ENCODE assay signal across 32 mouse cellular contexts in the genomic region with DNA sequence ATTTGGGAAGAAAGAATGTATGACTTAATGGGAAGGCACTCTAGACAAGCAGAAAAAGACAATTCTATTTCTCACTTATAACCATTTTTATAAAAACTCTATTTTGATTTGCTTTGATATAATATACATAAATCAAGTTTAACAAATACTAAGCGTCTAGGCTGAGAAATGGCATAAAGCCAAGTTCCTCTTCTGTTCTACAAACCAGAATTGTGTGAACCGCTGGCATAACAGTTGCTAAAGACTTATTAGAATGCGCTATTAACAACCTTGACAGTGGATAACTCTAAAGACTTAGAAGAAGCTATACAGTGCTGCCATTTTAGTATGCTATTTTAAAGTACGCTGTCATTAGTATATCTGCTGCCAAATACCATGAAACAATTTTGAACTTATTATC. TPM values are rescaled to one million over a fixed set of nuclear protein-coding genes. Genes with fewer than 3 reads are reported as not detected.
DNase-seq lines count a peak whose midpoint lies in the region; ATAC-seq and TF ChIP-seq lines count a peak whose summit lies in the region.
"Had no signal": no experiment of that assay in that cellular context is flagged by ENCODE, and none has a peak within 500 bp of the region (broad histone marks: within the 10 kb centered on the region; RNA-seq: fewer than 3 reads in every experiment).

No protein-coding gene starts in this region.

- H3K4me1 ChIP-seq in embryonic facial prominence, embryonic 14.5 days (ENCODE audit: control insufficient read depth, insufficient read depth, low read length), result no peaks in the 10 kb centered on the region
- no peaks in the 10 kb centered on the region for H3K4me1 ChIP-seq in embryonic facial prominence, embryonic 10.5 days
- H3K4me1 ChIP-seq in limb, embryonic 14.5 days (ENCODE audit: control insufficient read depth, insufficient read depth, low read length), result 0 out of 2 replicates have a peak, but pooled peaks cover 2% of the 10 kb centered on the region
- H3K4me1 ChIP-seq in limb, embryonic 10.5 days, result no peaks in the 10 kb centered on the region
- no peaks in the 10 kb centered on the region for H3K4me1 ChIP-seq in midbrain, postnatal 0 days (ENCODE audit: insufficient read depth, low read length)
- no peaks in the 10 kb centered on the region for H3K4me1 ChIP-seq in midbrain, embryonic 11.5 days (ENCODE audit: control insufficient read depth, insufficient read depth, low read length)
- H3K4me1 ChIP-seq: hindbrain, embryonic 10.5 days; intestine, embryonic 15.5 days; liver, embryonic 12.5 days; midbrain, embryonic 15.5 days; neural tube, embryonic 12.5 days had no signal

- 81% methylated on average over 4 of the region's 4 CpGs for WGBS in embryonic facial prominence, embryonic 14.5 days
- WGBS in embryonic facial prominence, embryonic 10.5 days, result 94% methylated on average over 4 of the region's 4 CpGs
- WGBS in limb, embryonic 14.5 days, result 85% methylated on average over 4 of the region's 4 CpGs
- WGBS in limb, embryonic 10.5 days, result 99% methylated on average over 4 of the region's 4 CpGs
- 69% methylated on average over 4 of the region's 4 CpGs for WGBS in midbrain, postnatal 0 days
- WGBS in midbrain, embryonic 11.5 days, result 96% methylated on average over 4 of the region's 4 CpGs

- no peak overlapping the region for H3K4me3 ChIP-seq in embryonic facial prominence, embryonic 14.5 days (ENCODE audit: low read depth, low read length)
- H3K4me3 ChIP-seq in embryonic facial prominence, embryonic 10.5 days, result no peak overlapping the region
- H3K4me3 ChIP-seq in limb, embryonic 14.5 days (replicated peaks; ENCODE audit: low read length), result no peak overlapping the region
- no peak overlapping the region for H3K4me3 ChIP-seq in limb, embryonic 10.5 days
- no peak overlapping the region for H3K4me3 ChIP-seq in midbrain, postnatal 0 days (ENCODE audit: low read depth, low read length)
- no peak overlapping the region for H3K4me3 ChIP-seq in midbrain, embryonic 11.5 days (ENCODE audit: low read depth, low read length)
- H3K4me3 ChIP-seq: heart, embryonic 13.5 days; hindbrain, embryonic 10.5 days; intestine, embryonic 15.5 days; limb, embryonic 13.5 days; liver, embryonic 12.5 days; megakaryocyte, embryonic 14.5 days; midbrain, embryonic 15.5 days; neural tube, embryonic 12.5 days had no signal

- no peak for ATAC-seq in embryonic facial prominence, embryonic 14.5 days (ENCODE audit: low read depth)
- ATAC-seq in limb, embryonic 14.5 days (ENCODE audit: low FRiP score, low read depth), result no peak
- no peak for ATAC-seq in midbrain, postnatal 0 days (ENCODE audit: low FRiP score)
- no peak for ATAC-seq in midbrain, embryonic 11.5 days (ENCODE audit: low FRiP score)
- ATAC-seq: hindbrain, embryonic 16.5 days; intestine, embryonic 15.5 days; liver, embryonic 12.5 days; liver, postnatal 0 days; midbrain, embryonic 15.5 days had no signal

- TF ChIP-seq POLR2A in limb, embryonic 14.5 days (IDR thresholded peaks at IDR 0.05; ENCODE audit: borderline replicate concordance, extremely low read depth, insufficient read depth, insufficient read length), result no peak

- H3K36me3 ChIP-seq in embryonic facial prominence, embryonic 14.5 days (ENCODE audit: control insufficient read depth, insufficient read depth, low read length), result no peaks in the 10 kb centered on the region
- H3K36me3 ChIP-seq in embryonic facial prominence, embryonic 10.5 days (replicated peaks), result no peaks in the 10 kb centered on the region
- H3K36me3 ChIP-seq in limb, embryonic 14.5 days (ENCODE audit: control insufficient read depth, insufficient read depth, low read length), result peaks cover 6% of the 10 kb centered on the region
- H3K36me3 ChIP-seq in limb, embryonic 10.5 days, result no peaks in the 10 kb centered on the region
- H3K36me3 ChIP-seq in midbrain, postnatal 0 days (ENCODE audit: insufficient read depth, low read length), result no peaks in the 10 kb centered on the region
- no peaks in the 10 kb centered on the region for H3K36me3 ChIP-seq in midbrain, embryonic 11.5 days (ENCODE audit: control insufficient read depth, insufficient read depth, low read length)
- H3K36me3 ChIP-seq: hindbrain, embryonic 10.5 days; intestine, embryonic 15.5 days; midbrain, embryonic 15.5 days; neural tube, embryonic 12.5 days had no signal

- H3K27me3 ChIP-seq in embryonic facial prominence, embryonic 14.5 days (replicated peaks; ENCODE audit: control insufficient read depth, insufficient read depth, low read length), result no peaks in the 10 kb centered on the region
- H3K27me3 ChIP-seq in embryonic facial prominence, embryonic 10.5 days (replicated peaks; ENCODE audit: low read depth, poor library complexity, severe bottlenecking), result no peaks in the 10 kb centered on the region
- no peaks in the 10 kb centered on the region for H3K27me3 ChIP-seq in limb, embryonic 14.5 days (ENCODE audit: control insufficient read depth, insufficient read depth, low read length)
- H3K27me3 ChIP-seq in limb, embryonic 10.5 days (ENCODE audit: low read depth, poor library complexity, severe bottlenecking), result no peaks in the 10 kb centered on the region
- no peaks in the 10 kb centered on the region for H3K27me3 ChIP-seq in midbrain, postnatal 0 days (ENCODE audit: insufficient read depth, low read length)
- H3K27me3 ChIP-seq in midbrain, embryonic 11.5 days (ENCODE audit: control insufficient read depth, insufficient read depth, low read length), result no peaks in the 10 kb centered on the region
- H3K27me3 ChIP-seq: heart, embryonic 13.5 days; intestine, embryonic 15.5 days; limb, embryonic 13.5 days; liver, embryonic 12.5 days; megakaryocyte, embryonic 14.5 days; midbrain, embryonic 15.5 days; neural tube, embryonic 12.5 days had no signal

- DNase-seq in embryonic facial prominence, embryonic 14.5 days (ENCODE audit: low spot score), result peak; percentile 20
- no peak for DNase-seq in embryonic facial prominence, embryonic 10.5 days (ENCODE audit: low spot score)
- DNase-seq in limb, embryonic 14.5 days (ENCODE audit: low spot score), result peak; percentile 10
- no peak for DNase-seq in limb, embryonic 10.5 days (ENCODE audit: low spot score)
- peak; percentile 14 for DNase-seq in midbrain, postnatal 0 days (ENCODE audit: low spot score)
- DNase-seq in midbrain, embryonic 11.5 days (ENCODE audit: low spot score, missing footprints), result no peak
- peak; percentile 10 for DNase-seq in telencephalon, adult 2 months (ENCODE audit: low read depth, low spot score)
- no peak for DNase-seq in neural tube, embryonic 10.5 days (ENCODE audit: extremely low spot score, low spot score)
- DNase-seq: adrenal gland, postnatal 25 days; cerebellum, adult 2 months; cerebellum, postnatal 25 days; gastrocnemius, postnatal 10 days; heart, postnatal 10 days; kidney, adult 2 months; kidney, postnatal 10 days; liver, postnatal 0 days; right cerebral cortex, adult 18-20 months had no signal

- H3K9ac ChIP-seq in embryonic facial prominence, embryonic 14.5 days (ENCODE audit: low read depth, low read length), result no peak overlapping the region
- H3K9ac ChIP-seq in limb, embryonic 14.5 days (ENCODE audit: low read depth, low read length, severe bottlenecking), result no peak overlapping the region
- no peak overlapping the region for H3K9ac ChIP-seq in midbrain, postnatal 0 days (replicated peaks; ENCODE audit: low read length, poor library complexity, severe bottlenecking)
- H3K9ac ChIP-seq in midbrain, embryonic 11.5 days (ENCODE audit: low read length), result no peak overlapping the region
- H3K9ac ChIP-seq: heart, embryonic 13.5 days; intestine, embryonic 15.5 days; limb, embryonic 13.5 days; liver, embryonic 12.5 days; liver, postnatal 0 days; midbrain, embryonic 15.5 days; neural tube, embryonic 12.5 days had no signal

- H3K4me2 ChIP-seq in embryonic facial prominence, embryonic 14.5 days (ENCODE audit: low read depth, low read length), result no peak overlapping the region
- H3K4me2 ChIP-seq in limb, embryonic 14.5 days (replicated peaks; ENCODE audit: low read depth, low read length, severe bottlenecking), result no peak overlapping the region
- H3K4me2 ChIP-seq in midbrain, postnatal 0 days (ENCODE audit: low read depth, low read length, poor library complexity, severe bottlenecking), result no peak overlapping the region
- H3K4me2 ChIP-seq in midbrain, embryonic 11.5 days, result no peak overlapping the region
- H3K4me2 ChIP-seq: heart, embryonic 13.5 days; intestine, embryonic 15.5 days; limb, embryonic 13.5 days; liver, embryonic 12.5 days; midbrain, embryonic 15.5 days; neural tube, embryonic 12.5 days had no signal

- no peaks in the 10 kb centered on the region for H3K9me3 ChIP-seq in embryonic facial prominence, embryonic 14.5 days (ENCODE audit: control insufficient read depth, low read length)
- no peaks in the 10 kb centered on the region for H3K9me3 ChIP-seq in embryonic facial prominence, embryonic 10.5 days
- H3K9me3 ChIP-seq in limb, embryonic 14.5 days (ENCODE audit: control insufficient read depth, low read length), result no peaks in the 10 kb centered on the region
- H3K9me3 ChIP-seq in limb, embryonic 10.5 days (replicated peaks), result no peaks in the 10 kb centered on the region
- no peaks in the 10 kb centered on the region for H3K9me3 ChIP-seq in midbrain, postnatal 0 days (ENCODE audit: low read length)
- no peaks in the 10 kb centered on the region for H3K9me3 ChIP-seq in midbrain, embryonic 11.5 days (ENCODE audit: control insufficient read depth, low read length)
- H3K9me3 ChIP-seq: G1E; heart, embryonic 13.5 days; hindbrain, embryonic 10.5 days; intestine, embryonic 15.5 days; limb, embryonic 13.5 days; liver, embryonic 12.5 days; megakaryocyte, embryonic 14.5 days; midbrain, embryonic 15.5 days; neural tube, embryonic 12.5 days had no signal

- no peak overlapping the region for H3K27ac ChIP-seq in embryonic facial prominence, embryonic 14.5 days (replicated peaks; ENCODE audit: low read depth, low read length)
- no peak overlapping the region for H3K27ac ChIP-seq in embryonic facial prominence, embryonic 10.5 days (replicated peaks)
- H3K27ac ChIP-seq in limb, embryonic 14.5 days (replicated peaks; ENCODE audit: low read depth, low read length), result no peak overlapping the region
- H3K27ac ChIP-seq in limb, embryonic 10.5 days, result no peak overlapping the region
- no peak overlapping the region for H3K27ac ChIP-seq in midbrain, postnatal 0 days (ENCODE audit: low read depth, low read length)
- no peak overlapping the region for H3K27ac ChIP-seq in midbrain, embryonic 11.5 days (ENCODE audit: low read depth, low read length)
- H3K27ac ChIP-seq: heart, embryonic 13.5 days; hindbrain, embryonic 10.5 days; intestine, embryonic 15.5 days; limb, embryonic 13.5 days; liver, embryonic 12.5 days; midbrain, embryonic 15.5 days; neural tube, embryonic 12.5 days had no signal

- TF ChIP-seq CTCF in midbrain, postnatal 0 days (IDR thresholded peaks at IDR 0.05), result no peak

RNA-seq across cellular contexts. Expression of gene Gsdmc4, which starts 41.2 kb away (rescaled TPM):
- polyA plus RNA-seq in embryonic facial prominence, embryonic 14.5 days (2014; fragmentation: Nextera tagmentation; extraction: Ambion mirVana), result 0.13 TPM in 1 of 2 replicates, not detected in the other
- not detected in 2 replicates for polyA plus RNA-seq in embryonic facial prominence, embryonic 10.5 days (2016; fragmentation: Nextera tagmentation; extraction: Ambion mirVana)
- polyA plus RNA-seq in limb, embryonic 14.5 days (2012; rRNA removed), result 0.08 and 0.09 TPM in 2 replicates
- not detected in 2 replicates for polyA plus RNA-seq in limb, embryonic 14.5 days (2014; fragmentation: Nextera tagmentation; extraction: Ambion mirVana)
- polyA plus RNA-seq in limb, embryonic 10.5 days (2016; fragmentation: Nextera tagmentation; extraction: Ambion mirVana), result not detected in 2 replicates
- 0.24 and 0.27 TPM in 2 replicates for total RNA-seq in midbrain, postnatal 0 days (2014; rRNA removed)
- 0.07 TPM in 2 replicates for polyA plus RNA-seq in midbrain, postnatal 0 days (2015; fragmentation: Nextera tagmentation; extraction: Ambion mirVana)
- polyA plus RNA-seq in midbrain, embryonic 11.5 days (2014; fragmentation: Nextera tagmentation; extraction: Ambion mirVana), result not detected in 2 replicates
- total RNA-seq: adrenal gland, adult 18-20 months; adrenal gland, postnatal 25 days; G1E; gastrocnemius, postnatal 10 days; heart, adult 8-10 months; heart, postnatal 10 days; left cerebral cortex, adult 18-20 months; left cerebral cortex, postnatal 25 days had no signal
- polyA plus RNA-seq: cerebellum, adult 2 months; G1E; heart, embryonic 13.5 days; hindbrain, embryonic 10.5 days; limb, embryonic 13.5 days; liver, embryonic 12.5 days; liver, postnatal 0 days; midbrain, embryonic 15.5 days; neural tube, embryonic 12.5 days; spleen, adult 2 months had no signal

Comparison
In these comparisons a context has a peak if more than half of its experiments do, and no peak if none do; other contexts are left out.
1. DNase-seq: peak in embryonic facial prominence, embryonic 14.5 days (single experiment), limb, embryonic 14.5 days (single experiment), midbrain, postnatal 0 days (single experiment) and telencephalon, adult 2 months (single experiment); none in embryonic facial prominence, embryonic 10.5 days (single experiment), limb, embryonic 10.5 days (single experiment), midbrain, embryonic 11.5 days (single experiment) and neural tube, embryonic 10.5 days (single experiment).